Mouse (Mus musculus) cerebellum, adult 18-20 months (tissue): ENCODE measurements around the gene Dnajc4.

Source experiments
- DNase-seq, 2 experiments: peaks; one replicate each; pipeline ENCODE4 v3.0.0; 2021

Dnajc4 gene

GRCm38 (mm10) chr19:6942764-6943163 is 49.6 kb downstream of the Dnajc4 start:
- no peak for DNase-seq

DNA sequence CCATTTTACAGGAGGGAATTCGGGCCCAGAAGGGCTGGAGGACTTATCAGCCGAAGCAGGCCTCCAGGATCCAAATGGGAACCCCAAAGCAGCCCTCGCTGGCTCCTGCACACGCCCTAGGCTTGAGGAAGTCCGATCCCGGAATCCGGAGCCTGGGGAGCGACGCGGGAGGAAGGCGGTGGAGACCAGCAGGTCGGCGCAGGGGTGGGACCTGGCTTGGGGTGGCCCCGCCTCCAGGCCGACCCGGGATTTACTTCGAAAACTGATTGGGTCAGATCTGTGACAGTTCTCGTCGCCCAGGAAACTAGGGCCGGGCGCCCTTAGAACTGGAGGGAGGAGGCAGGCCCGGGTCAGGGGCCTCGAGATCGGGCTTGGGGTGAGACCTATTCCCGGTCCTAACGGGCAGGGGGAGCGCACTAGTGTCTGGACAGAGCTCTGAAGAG is 50.1 kb downstream of the Dnajc4 start, which contains the start of gene Gpr137:
Gene Gpr137 (minus strand): TSS at position 232 of the 443 bp plus-strand sequence.
- peak; percentile 93 to 97 for DNase-seq

- peak; percentile 90 to 97 for DNase-seq
Observed at GRCm38 (mm10) chr19:6941372-6942248, 50.8 kb downstream of the Dnajc4 start, which contains the start of gene Bad. Gene Bad (plus strand): TSS chr19:6941861.

- peak in 1 of 2 experiments; percentile 49 for DNase-seq
Observed at GRCm38 (mm10) chr19:6940396-6941351, 51.7 kb downstream of the Dnajc4 start.

- no peak for DNase-seq
Observed at GRCm38 (mm10) chr19:6939106-6940002, 53.0 kb downstream of the Dnajc4 start.
